8 mouse cellular contexts compared by ENCODE assay signal in the genomic region with DNA sequence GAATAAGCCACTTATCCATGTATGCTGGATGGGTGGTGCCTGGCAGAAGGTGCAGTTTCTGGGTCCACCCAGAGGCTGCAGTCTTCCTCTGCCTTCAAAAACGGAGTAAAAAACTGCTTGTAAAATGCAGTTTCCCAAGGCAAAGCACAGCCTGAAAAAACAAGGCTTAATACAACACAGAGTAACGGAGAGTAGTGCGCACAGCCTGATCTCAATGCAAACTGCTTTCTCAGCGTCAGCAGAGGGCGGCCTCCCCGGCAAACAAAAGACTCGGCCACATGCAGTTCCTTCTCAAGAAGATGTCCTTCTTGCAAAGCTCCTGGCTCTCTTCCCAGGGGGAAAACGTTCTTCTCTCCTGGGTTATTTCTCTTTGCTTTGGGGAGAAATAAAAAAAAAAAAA.
A peak's percentile ranks its signal among the peaks of the same experiment; 100 is the strongest.
DNase-seq lines count a peak whose midpoint lies in the region; ATAC-seq and TF ChIP-seq lines count a peak whose summit lies in the region.

No protein-coding gene starts in this region.

- DNase-seq in frontal cortex, postnatal 10 days (ENCODE audit: low spot score in 2 of 2) = peak; percentile 65 to 69
- DNase-seq in frontal cortex, postnatal 25 days (ENCODE audit: low spot score in 2 of 2) = no peak
- DNase-seq in cerebellum, adult 18-20 months = peak; percentile 75
- DNase-seq in forebrain, postnatal 0 days = peak; percentile 84
- DNase-seq in right cerebral cortex, postnatal 14 days = peak; percentile 64
- DNase-seq in c-Kit-positive CD71-positive TER-119-positive erythroid progenitor cells, embryonic 14.5 days (ENCODE audit: low spot score) = no peak

- H3K36me3 ChIP-seq in forebrain, postnatal 0 days (ENCODE audit: insufficient read depth) = no peaks in the 10 kb centered on the region
- no peaks in the 10 kb centered on the region for H3K36me3 ChIP-seq in hindbrain, embryonic 16.5 days (ENCODE audit: control insufficient read depth, insufficient read depth, low read length)
- H3K36me3 ChIP-seq in lung, embryonic 15.5 days = no peaks in the 10 kb centered on the region

- no peaks in the 10 kb centered on the region for H3K9me3 ChIP-seq in forebrain, postnatal 0 days (ENCODE audit: low read length)
- H3K9me3 ChIP-seq in hindbrain, embryonic 16.5 days (ENCODE audit: control insufficient read depth, low read length) = no peaks in the 10 kb centered on the region
- H3K9me3 ChIP-seq in lung, embryonic 15.5 days = no peaks in the 10 kb centered on the region

- peak; percentile 72 for TF ChIP-seq CTCF in forebrain, postnatal 0 days (IDR thresholded peaks at IDR 0.05; ENCODE audit: low read depth)

- 0 out of 2 replicates have a peak, but pooled peaks cover 7% of the 10 kb centered on the region for H3K4me1 ChIP-seq in forebrain, postnatal 0 days (ENCODE audit: insufficient read depth)
- peaks cover 21% of the 10 kb centered on the region for H3K4me1 ChIP-seq in hindbrain, embryonic 16.5 days (ENCODE audit: control insufficient read depth, insufficient read depth, low read depth, low read length)
- peaks cover 19% of the 10 kb centered on the region for H3K4me1 ChIP-seq in lung, embryonic 15.5 days

- peak overlapping the region; percentile 36 for H3K9ac ChIP-seq in forebrain, postnatal 0 days
- H3K9ac ChIP-seq in hindbrain, embryonic 16.5 days (ENCODE audit: low read depth, low read length) = peak overlapping the region; percentile 43
- no peak overlapping the region for H3K9ac ChIP-seq in lung, embryonic 15.5 days

- WGBS in forebrain, postnatal 0 days = under 1% methylated on average over 8 of the region's 8 CpGs
- 3% methylated on average over 8 of the region's 8 CpGs for WGBS in hindbrain, embryonic 16.5 days
- WGBS in lung, embryonic 15.5 days = 7% methylated on average over 8 of the region's 8 CpGs

- peak overlapping the region; percentile 60 for H3K27ac ChIP-seq in forebrain, postnatal 0 days (ENCODE audit: low read depth, low read length)
- H3K27ac ChIP-seq in hindbrain, embryonic 16.5 days (ENCODE audit: low read depth, low read length) = peak overlapping the region; percentile 76
- no peak overlapping the region for H3K27ac ChIP-seq in lung, embryonic 15.5 days

- ATAC-seq in forebrain, postnatal 0 days = peak; percentile 80
- ATAC-seq in hindbrain, embryonic 16.5 days = peak; percentile 77
- ATAC-seq in lung, embryonic 15.5 days (ENCODE audit: borderline replicate concordance, extremely low read depth, low FRiP score, low TSS enrichment) = no peak

- no peaks in the 10 kb centered on the region for H3K27me3 ChIP-seq in forebrain, postnatal 0 days (ENCODE audit: insufficient read depth, low read length)
- no peaks in the 10 kb centered on the region for H3K27me3 ChIP-seq in hindbrain, embryonic 16.5 days (replicated peaks; ENCODE audit: control insufficient read depth, insufficient read depth, low read length)
- H3K27me3 ChIP-seq in lung, embryonic 15.5 days = peaks cover 6% of the 10 kb centered on the region; the same call in 1 of the 2 replicates

- peak overlapping the region; percentile 6; the same call in 1 of the 2 replicates for H3K4me3 ChIP-seq in forebrain, postnatal 0 days (ENCODE audit: low read depth, low read length)
- no peak overlapping the region for H3K4me3 ChIP-seq in hindbrain, embryonic 16.5 days (ENCODE audit: low read length)
- H3K4me3 ChIP-seq in lung, embryonic 15.5 days = peak overlapping the region; percentile 27

- H3K4me2 ChIP-seq in forebrain, postnatal 0 days (ENCODE audit: low read depth) = peak overlapping the region; percentile 41
- peak overlapping the region; percentile 42 for H3K4me2 ChIP-seq in hindbrain, embryonic 16.5 days (ENCODE audit: low read length)
- peak overlapping the region; percentile 56 for H3K4me2 ChIP-seq in lung, embryonic 15.5 days

Comparison
In these comparisons a context has a peak if more than half of its experiments do, and no peak if none do; other contexts are left out.
1. DNase-seq: peak in frontal cortex, postnatal 10 days (2 of 2), cerebellum, adult 18-20 months (2 of 2), forebrain, postnatal 0 days (single experiment) and right cerebral cortex, postnatal 14 days (single experiment); none in frontal cortex, postnatal 25 days (0 of 2) and c-Kit-positive CD71-positive TER-119-positive erythroid progenitor cells, embryonic 14.5 days (single experiment).
2. Peak in every context shown above with its lines, with median percentiles within 50 percentile points of each other: H3K4me2 ChIP-seq.